Mouse (Mus musculus): ENCODE measurements around the gene Osbp2. TPM values are rescaled to one million over a fixed set of nuclear protein-coding genes. Genes with fewer than 3 reads are reported as not detected.

Osbp2 gene
- polyA plus RNA-seq, 1 experiment from 2014 or later, result 1.8 TPM

GRCm38 (mm10) chr11:3749831-3750230, 113.9 kb downstream of the Osbp2 start:
- H3K4me1 ChIP-seq (replicated peaks; ENCODE audit: control insufficient read depth, insufficient read depth, low read length), result no peaks in the 10 kb centered on the region
- H3K36me3 ChIP-seq (ENCODE audit: control insufficient read depth, insufficient read depth, low read length), result no peaks in the 10 kb centered on the region
- no peak for DNase-seq (ENCODE audit: low spot score)
- no peak for ATAC-seq (ENCODE audit: low FRiP score)
- no peak overlapping the region for H3K27ac ChIP-seq (ENCODE audit: low read depth, low read length)
- no peaks in the 10 kb centered on the region for H3K27me3 ChIP-seq (ENCODE audit: control insufficient read depth, insufficient read depth, low read length)
- H3K9me3 ChIP-seq (ENCODE audit: control insufficient read depth, low read length), result no peaks in the 10 kb centered on the region
- no peak overlapping the region for H3K9ac ChIP-seq (ENCODE audit: low read depth, low read length)
- H3K4me2 ChIP-seq (replicated peaks; ENCODE audit: low read depth, low read length), result no peak overlapping the region
- no peak overlapping the region for H3K4me3 ChIP-seq (ENCODE audit: low read depth, low read length)
- WGBS, result 36% methylated on average over 7 of the region's 7 CpGs

GRCm38 (mm10) chr11:3742449-3742848, 121.3 kb downstream of the Osbp2 start:
- Histone ChIP-seq H3K4me1 (replicated peaks; ENCODE audit: control insufficient read depth, insufficient read depth, low read length) (no peaks in the 10 kb centered on the region), H3K4me2 (replicated peaks; ENCODE audit: low read depth, low read length) (no peak overlapping the region), H3K27ac (ENCODE audit: low read depth, low read length) (no peak overlapping the region), H3K4me3 (ENCODE audit: low read depth, low read length) (no peak overlapping the region), H3K36me3 (ENCODE audit: control insufficient read depth, insufficient read depth, low read length) (no peaks in the 10 kb centered on the region), H3K9me3 (ENCODE audit: control insufficient read depth, low read length) (no peaks in the 10 kb centered on the region), H3K27me3 (ENCODE audit: control insufficient read depth, insufficient read depth, low read length) (no peaks in the 10 kb centered on the region), H3K9ac (ENCODE audit: low read depth, low read length) (no peak overlapping the region)
- DNase-seq (ENCODE audit: low spot score) (no peak), ATAC-seq (ENCODE audit: low FRiP score) (no peak)
- WGBS, result 85% methylated on average over 8 of the region's 8 CpGs

GRCm38 (mm10) chr11:3741183-3741582, 122.5 kb downstream of the Osbp2 start:
- WGBS, result 90% methylated on average over 12 of the region's 12 CpGs
- DNase-seq (ENCODE audit: low spot score) (no peak), ATAC-seq (ENCODE audit: low FRiP score) (no peak)
- Histone ChIP-seq H3K4me3 (ENCODE audit: low read depth, low read length) (no peak overlapping the region), H3K9me3 (ENCODE audit: control insufficient read depth, low read length) (no peaks in the 10 kb centered on the region), H3K27me3 (ENCODE audit: control insufficient read depth, insufficient read depth, low read length) (no peaks in the 10 kb centered on the region), H3K27ac (ENCODE audit: low read depth, low read length) (no peak overlapping the region), H3K4me1 (replicated peaks; ENCODE audit: control insufficient read depth, insufficient read depth, low read length) (no peaks in the 10 kb centered on the region), H3K9ac (ENCODE audit: low read depth, low read length) (no peak overlapping the region), H3K4me2 (replicated peaks; ENCODE audit: low read depth, low read length) (no peak overlapping the region), H3K36me3 (ENCODE audit: control insufficient read depth, insufficient read depth, low read length) (no peaks in the 10 kb centered on the region)

- Histone ChIP-seq H3K4me1 (replicated peaks; ENCODE audit: control insufficient read depth, insufficient read depth, low read length) (no peaks in the 10 kb centered on the region), H3K36me3 (ENCODE audit: control insufficient read depth, insufficient read depth, low read length) (no peaks in the 10 kb centered on the region), H3K4me3 (ENCODE audit: low read depth, low read length) (no peak overlapping the region), H3K9me3 (ENCODE audit: control insufficient read depth, low read length) (no peaks in the 10 kb centered on the region), H3K4me2 (replicated peaks; ENCODE audit: low read depth, low read length) (no peak overlapping the region), H3K9ac (ENCODE audit: low read depth, low read length) (no peak overlapping the region), H3K27ac (ENCODE audit: low read depth, low read length) (no peak overlapping the region), H3K27me3 (ENCODE audit: control insufficient read depth, insufficient read depth, low read length) (no peaks in the 10 kb centered on the region)
- WGBS, result 88% methylated on average over 2 of the region's 2 CpGs
- DNase-seq (ENCODE audit: low spot score) (no peak), ATAC-seq (ENCODE audit: low FRiP score) (no peak)
Observed at GRCm38 (mm10) chr11:3738778-3739177, 124.9 kb downstream of the Osbp2 start.

- no peak for ATAC-seq (ENCODE audit: low FRiP score)
- Histone ChIP-seq H3K4me2 (replicated peaks; ENCODE audit: low read depth, low read length) (no peak overlapping the region), H3K4me3 (ENCODE audit: low read depth, low read length) (no peak overlapping the region), H3K9me3 (ENCODE audit: control insufficient read depth, low read length) (no peaks in the 10 kb centered on the region), H3K4me1 (replicated peaks; ENCODE audit: control insufficient read depth, insufficient read depth, low read length) (no peaks in the 10 kb centered on the region), H3K36me3 (ENCODE audit: control insufficient read depth, insufficient read depth, low read length) (no peaks in the 10 kb centered on the region), H3K27ac (ENCODE audit: low read depth, low read length) (no peak overlapping the region), H3K27me3 (ENCODE audit: control insufficient read depth, insufficient read depth, low read length) (no peaks in the 10 kb centered on the region), H3K9ac (ENCODE audit: low read depth, low read length) (no peak overlapping the region)
- 81% methylated on average over 11 of the region's 11 CpGs for WGBS
- no peak for DNase-seq (ENCODE audit: low spot score)
Observed at GRCm38 (mm10) chr11:3735715-3736114, 128.0 kb downstream of the Osbp2 start.

- Histone ChIP-seq H3K9ac (ENCODE audit: low read depth, low read length) (no peak overlapping the region), H3K9me3 (ENCODE audit: control insufficient read depth, low read length) (no peaks in the 10 kb centered on the region), H3K4me2 (replicated peaks; ENCODE audit: low read depth, low read length) (no peak overlapping the region), H3K27me3 (ENCODE audit: control insufficient read depth, insufficient read depth, low read length) (no peaks in the 10 kb centered on the region), H3K4me1 (replicated peaks; ENCODE audit: control insufficient read depth, insufficient read depth, low read length) (no peaks in the 10 kb centered on the region), H3K4me3 (ENCODE audit: low read depth, low read length) (no peak overlapping the region), H3K27ac (ENCODE audit: low read depth, low read length) (no peak overlapping the region), H3K36me3 (ENCODE audit: control insufficient read depth, insufficient read depth, low read length) (no peaks in the 10 kb centered on the region)
- ATAC-seq (ENCODE audit: low FRiP score), result no peak
- 77% methylated on average over 14 of the region's 14 CpGs for WGBS
- DNase-seq (ENCODE audit: low spot score), result no peak
Observed at GRCm38 (mm10) chr11:3733933-3734636, 129.6 kb downstream of the Osbp2 start.

- DNase-seq (ENCODE audit: low spot score), result no peak
- Histone ChIP-seq H3K4me3 (ENCODE audit: low read depth, low read length) (no peak overlapping the region), H3K4me2 (replicated peaks; ENCODE audit: low read depth, low read length) (no peak overlapping the region), H3K9me3 (ENCODE audit: control insufficient read depth, low read length) (no peaks in the 10 kb centered on the region), H3K9ac (ENCODE audit: low read depth, low read length) (no peak overlapping the region), H3K4me1 (replicated peaks; ENCODE audit: control insufficient read depth, insufficient read depth, low read length) (no peaks in the 10 kb centered on the region), H3K36me3 (ENCODE audit: control insufficient read depth, insufficient read depth, low read length) (no peaks in the 10 kb centered on the region), H3K27me3 (ENCODE audit: control insufficient read depth, insufficient read depth, low read length) (no peaks in the 10 kb centered on the region), H3K27ac (ENCODE audit: low read depth, low read length) (no peak overlapping the region)
- WGBS, result 82% methylated on average over 4 of the region's 4 CpGs
- ATAC-seq (ENCODE audit: low FRiP score), result no peak
Observed at GRCm38 (mm10) chr11:3731469-3731868, 132.2 kb downstream of the Osbp2 start.

GRCm38 (mm10) chr11:3727438-3728105, 136.1 kb downstream of the Osbp2 start:
- no peaks in the 10 kb centered on the region for H3K4me1 ChIP-seq (replicated peaks; ENCODE audit: control insufficient read depth, insufficient read depth, low read length)
- WGBS, result 77% methylated on average over 9 of the region's 9 CpGs
- no peaks in the 10 kb centered on the region for H3K9me3 ChIP-seq (ENCODE audit: control insufficient read depth, low read length)
- H3K27ac ChIP-seq (ENCODE audit: low read depth, low read length), result no peak overlapping the region
- DNase-seq (ENCODE audit: low spot score), result no peak
- H3K9ac ChIP-seq (ENCODE audit: low read depth, low read length), result no peak overlapping the region
- H3K4me2 ChIP-seq (replicated peaks; ENCODE audit: low read depth, low read length), result no peak overlapping the region
- no peaks in the 10 kb centered on the region for H3K27me3 ChIP-seq (ENCODE audit: control insufficient read depth, insufficient read depth, low read length)
- H3K36me3 ChIP-seq (ENCODE audit: control insufficient read depth, insufficient read depth, low read length), result no peaks in the 10 kb centered on the region
- H3K4me3 ChIP-seq (ENCODE audit: low read depth, low read length), result no peak overlapping the region
- ATAC-seq (ENCODE audit: low FRiP score), result no peak
